Mouse (Mus musculus): ENCODE data around the gene 1110057P08Rik. TPM values are rescaled to one million over a fixed set of nuclear protein-coding genes. Genes with fewer than 3 reads are reported as not detected.
"Not testable (repeated sequence)": the region's sequence is repeated elsewhere in the genome, so short reads cannot be mapped to it uniquely, and the experiment has no call there.

1110057P08Rik gene
- not detected in 2 replicates for polyA plus RNA-seq (2014; fragmentation: Nextera tagmentation; extraction: Ambion mirVana)

DNA sequence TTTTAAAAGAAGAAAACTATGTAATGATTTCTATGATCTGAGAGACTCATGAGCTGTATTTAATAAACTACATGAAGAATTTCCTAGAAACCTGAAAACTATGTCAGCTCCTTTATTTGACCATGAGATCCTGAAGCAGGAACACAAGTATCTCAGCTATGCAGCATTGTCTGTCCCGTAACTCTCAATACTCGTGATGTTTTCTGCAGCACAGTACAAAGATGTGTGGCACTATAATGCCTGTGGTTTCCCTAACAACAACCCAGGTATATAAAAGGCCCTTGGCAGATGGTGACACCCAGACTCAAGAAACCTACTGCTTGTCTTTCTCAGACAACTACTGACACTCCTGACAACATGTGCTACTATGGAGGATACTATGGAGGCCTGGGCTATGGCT is at the start of gene 1110057P08Rik:
1110057P08Rik (plus strand) TSS at position 301 of the 400 bp plus-strand sequence.
- no peak within 1 kb of the TSS for H3K27ac ChIP-seq (replicated peaks; ENCODE audit: low read depth, low read length)
- no peaks in the 10 kb centered on the region for H3K9me3 ChIP-seq (ENCODE audit: control insufficient read depth, low read length)
- WGBS: 80% methylated on average over 2 of the region's 2 CpGs
- no peak within 1 kb of the TSS for H3K4me3 ChIP-seq (ENCODE audit: low read depth, low read length)
- H3K4me2 ChIP-seq (ENCODE audit: low read depth, low read length): no peak within 1 kb of the TSS
- H3K4me1 ChIP-seq (ENCODE audit: control insufficient read depth, insufficient read depth, low read length): no peaks in the 10 kb centered on the region
- DNase-seq (ENCODE audit: low spot score): no peak
- H3K36me3 ChIP-seq (ENCODE audit: control insufficient read depth, insufficient read depth, low read length): no peaks in the 10 kb centered on the region
- no peak for ATAC-seq (ENCODE audit: low read depth)
- H3K9ac ChIP-seq (ENCODE audit: low read depth, low read length): no peak within 1 kb of the TSS
- H3K27me3 ChIP-seq (replicated peaks; ENCODE audit: control insufficient read depth, insufficient read depth, low read length): no peaks in the 10 kb centered on the region

DNA sequence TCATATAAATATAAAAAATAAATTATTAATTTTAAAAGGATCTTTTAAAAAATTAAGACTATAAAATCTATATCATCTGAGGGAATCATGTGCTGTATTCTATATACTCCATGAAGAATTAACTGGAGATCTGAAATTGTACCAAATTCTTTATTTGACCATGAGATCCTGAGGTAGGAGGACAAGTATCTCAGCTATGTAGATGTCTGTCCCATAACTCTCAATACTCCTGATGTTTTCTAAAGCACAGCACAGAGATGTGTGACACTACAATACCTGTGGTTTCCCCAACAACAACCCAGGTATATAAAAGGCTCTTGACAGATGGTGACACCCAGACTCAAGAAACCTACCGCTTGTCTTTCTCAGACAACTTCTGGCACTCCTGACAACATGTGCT is 34.0 kb upstream of the 1110057P08Rik start, which contains the start of gene Gm6358:
Gm6358 (plus strand) TSS at position 301 of the 400 bp plus-strand sequence.
- WGBS: 95% methylated on average over 1 of the region's 1 CpGs
- Histone ChIP-seq H3K27ac (replicated peaks; ENCODE audit: low read depth, low read length) (no peak within 1 kb of the TSS), H3K9ac (ENCODE audit: low read depth, low read length) (no peak within 1 kb of the TSS), H3K36me3 (ENCODE audit: control insufficient read depth, insufficient read depth, low read length) (no peaks in the 10 kb centered on the region), H3K4me2 (ENCODE audit: low read depth, low read length) (no peak within 1 kb of the TSS), H3K4me3 (ENCODE audit: low read depth, low read length) (no peak within 1 kb of the TSS), H3K9me3 (ENCODE audit: control insufficient read depth, low read length) (no peaks in the 10 kb centered on the region), H3K4me1 (ENCODE audit: control insufficient read depth, insufficient read depth, low read length) (no peaks in the 10 kb centered on the region), H3K27me3 (replicated peaks; ENCODE audit: control insufficient read depth, insufficient read depth, low read length) (no peaks in the 10 kb centered on the region)
- DNase-seq (ENCODE audit: low spot score) (no peak), ATAC-seq (ENCODE audit: low read depth) (no peak)

DNA sequence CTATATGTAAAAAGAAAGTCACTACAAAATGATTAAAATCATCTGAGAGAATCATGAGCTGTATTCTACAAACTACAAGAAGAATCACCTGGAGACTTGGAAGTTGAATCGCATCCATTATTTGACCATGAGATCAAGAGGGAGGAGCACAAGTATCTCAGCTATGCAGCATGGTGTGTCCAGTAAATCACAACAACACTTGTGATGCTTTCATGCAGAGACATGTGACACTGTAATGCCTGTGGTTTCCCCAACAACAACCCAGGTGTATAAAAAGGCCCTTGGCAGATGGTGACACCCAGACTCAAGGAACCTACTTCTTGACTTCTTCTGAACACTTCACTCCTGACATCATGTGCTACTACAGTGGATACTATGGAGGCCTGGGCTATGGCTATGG is 23.7 kb upstream of the 1110057P08Rik start, which contains the start of gene Gm10061:
Gm10061 (plus strand) TSS at position 301 of the 400 bp plus-strand sequence.
- Histone ChIP-seq H3K36me3 (ENCODE audit: control insufficient read depth, insufficient read depth, low read length) (no peaks in the 10 kb centered on the region), H3K27me3 (replicated peaks; ENCODE audit: control insufficient read depth, insufficient read depth, low read length) (no peaks in the 10 kb centered on the region), H3K9me3 (ENCODE audit: control insufficient read depth, low read length) (no peaks in the 10 kb centered on the region), H3K4me2 (ENCODE audit: low read depth, low read length) (no peak within 1 kb of the TSS), H3K9ac (ENCODE audit: low read depth, low read length) (no peak within 1 kb of the TSS), H3K4me1 (ENCODE audit: control insufficient read depth, insufficient read depth, low read length) (no peaks in the 10 kb centered on the region), H3K27ac (replicated peaks; ENCODE audit: low read depth, low read length) (no peak within 1 kb of the TSS), H3K4me3 (ENCODE audit: low read depth, low read length) (no peak within 1 kb of the TSS)
- DNase-seq (ENCODE audit: low spot score) (no peak), ATAC-seq (ENCODE audit: low read depth) (no peak)
- 89% methylated on average over 1 of the region's 1 CpGs for WGBS

DNA sequence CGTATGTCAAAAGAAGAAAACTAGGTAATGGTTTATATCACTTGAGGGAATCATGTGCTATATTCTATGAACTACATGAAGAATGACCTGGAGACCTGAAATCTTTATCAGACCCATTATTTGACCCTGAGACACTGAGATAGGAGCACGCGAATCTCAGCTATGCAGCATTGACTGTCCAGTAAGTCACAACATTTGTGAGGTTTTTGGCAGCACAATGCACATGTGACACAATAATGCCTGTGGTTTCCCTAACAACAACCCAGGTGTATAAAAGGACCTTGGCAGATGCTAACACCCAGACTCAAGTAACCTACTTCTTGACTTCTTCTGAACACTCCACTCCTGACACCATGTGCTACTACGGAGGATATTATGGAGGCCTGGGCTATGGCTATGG is 16.9 kb upstream of the 1110057P08Rik start, which contains the start of gene Gm9789:
Gm9789 (plus strand) TSS at position 301 of the 400 bp plus-strand sequence.
- ATAC-seq (ENCODE audit: low read depth) (no peak), DNase-seq (ENCODE audit: low spot score) (no peak)
- H3K9me3 ChIP-seq (ENCODE audit: control insufficient read depth, low read length): no peaks in the 10 kb centered on the region
- H3K9ac ChIP-seq (ENCODE audit: low read depth, low read length): no peak within 1 kb of the TSS
- WGBS: 89% methylated on average over 4 of the region's 4 CpGs
- no peaks in the 10 kb centered on the region for H3K27me3 ChIP-seq (replicated peaks; ENCODE audit: control insufficient read depth, insufficient read depth, low read length)
- no peak within 1 kb of the TSS for H3K27ac ChIP-seq (replicated peaks; ENCODE audit: low read depth, low read length)
- no peaks in the 10 kb centered on the region for H3K36me3 ChIP-seq (ENCODE audit: control insufficient read depth, insufficient read depth, low read length)
- no peak within 1 kb of the TSS for H3K4me3 ChIP-seq (ENCODE audit: low read depth, low read length)
- H3K4me1 ChIP-seq (ENCODE audit: control insufficient read depth, insufficient read depth, low read length): no peaks in the 10 kb centered on the region
- H3K4me2 ChIP-seq (ENCODE audit: low read depth, low read length): no peak within 1 kb of the TSS

DNA sequence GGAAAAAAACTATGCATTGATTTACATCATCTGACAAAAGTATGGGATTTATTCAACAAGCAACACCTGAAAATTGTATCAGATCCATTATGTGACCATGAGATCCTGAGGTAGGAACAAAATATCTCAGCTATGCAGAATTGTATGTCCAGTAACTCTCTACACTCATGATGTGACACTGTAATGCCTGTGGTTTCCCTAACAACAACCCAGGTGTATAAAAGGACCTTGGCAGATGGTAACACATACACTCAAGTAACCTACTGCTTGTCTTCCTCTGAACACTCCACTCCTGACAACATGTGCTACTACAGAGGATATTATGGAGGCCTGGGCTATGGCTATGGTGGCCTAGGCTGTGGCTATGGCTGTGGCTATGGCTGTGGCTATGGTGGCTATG is 5.3 kb upstream of the 1110057P08Rik start, which contains the start of gene Gm7735:
Gm7735 (plus strand) TSS at position 301 of the 400 bp plus-strand sequence.
- DNase-seq (ENCODE audit: low spot score); H3K4me2 ChIP-seq (ENCODE audit: low read depth, low read length); H3K27me3 ChIP-seq (replicated peaks; ENCODE audit: control insufficient read depth, insufficient read depth, low read length); H3K27ac ChIP-seq (replicated peaks; ENCODE audit: low read depth, low read length); H3K9me3 ChIP-seq (ENCODE audit: control insufficient read depth, low read length); H3K9ac ChIP-seq (ENCODE audit: low read depth, low read length); H3K36me3 ChIP-seq (ENCODE audit: control insufficient read depth, insufficient read depth, low read length); ATAC-seq (ENCODE audit: low read depth); H3K4me3 ChIP-seq (ENCODE audit: low read depth, low read length); H3K4me1 ChIP-seq (ENCODE audit: control insufficient read depth, insufficient read depth, low read length): not testable (repeated sequence)

DNA sequence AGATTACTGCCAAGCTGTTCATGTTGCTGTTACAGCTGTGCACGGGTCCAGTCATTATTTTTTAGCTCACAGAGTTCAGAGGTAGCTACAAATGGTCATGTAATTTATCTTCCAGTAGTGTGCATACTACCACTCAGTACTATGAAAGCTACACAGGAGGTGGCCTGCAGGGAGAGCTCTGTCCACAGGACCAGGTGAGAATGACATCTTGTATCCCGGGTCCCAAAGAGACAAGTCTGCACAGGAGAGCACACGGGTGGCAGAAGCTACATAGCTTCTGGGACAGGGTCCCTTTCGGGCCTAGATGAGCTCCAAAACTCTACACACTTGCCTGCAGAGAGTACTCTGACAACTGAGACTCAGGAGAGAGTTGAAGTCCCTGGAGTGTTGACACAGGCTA is 14.1 kb downstream of the 1110057P08Rik start:
- Histone ChIP-seq H3K4me2 (ENCODE audit: low read depth, low read length) (no peak overlapping the region), H3K4me1 (ENCODE audit: control insufficient read depth, insufficient read depth, low read length) (no peaks in the 10 kb centered on the region), H3K9ac (ENCODE audit: low read depth, low read length) (no peak overlapping the region), H3K9me3 (ENCODE audit: control insufficient read depth, low read length) (no peaks in the 10 kb centered on the region), H3K36me3 (ENCODE audit: control insufficient read depth, insufficient read depth, low read length) (no peaks in the 10 kb centered on the region), H3K27ac (replicated peaks; ENCODE audit: low read depth, low read length) (no peak overlapping the region), H3K4me3 (ENCODE audit: low read depth, low read length) (no peak overlapping the region), H3K27me3 (replicated peaks; ENCODE audit: control insufficient read depth, insufficient read depth, low read length) (no peaks in the 10 kb centered on the region)
- 79% methylated on average over 4 of the region's 4 CpGs for WGBS
- ATAC-seq (ENCODE audit: low read depth) (no peak), DNase-seq (ENCODE audit: low spot score) (no peak)

DNA sequence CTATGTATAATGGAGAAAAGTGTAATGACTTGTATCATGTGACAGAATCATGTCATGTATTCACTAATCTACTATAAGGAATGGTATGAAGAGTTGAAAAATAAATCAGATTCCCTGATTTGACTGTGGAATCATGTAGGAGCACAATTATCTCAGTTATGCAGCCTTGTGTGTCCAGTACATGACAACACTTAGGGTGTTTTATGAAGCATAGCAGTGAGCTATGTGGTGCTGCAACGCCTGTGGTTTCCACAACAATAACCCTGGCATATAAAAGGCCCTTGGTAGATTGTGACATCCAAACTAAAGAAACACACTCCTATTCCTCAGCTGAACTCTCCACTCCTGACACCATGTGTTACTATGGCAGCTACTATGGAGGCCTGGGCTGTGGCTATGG is 31.0 kb downstream of the 1110057P08Rik start, which contains the start of gene Krtap20-2:
Krtap20-2 (plus strand) TSS at position 301 of the 400 bp plus-strand sequence.
- Histone ChIP-seq H3K4me3 (ENCODE audit: low read depth, low read length) (no peak within 1 kb of the TSS), H3K27me3 (replicated peaks; ENCODE audit: control insufficient read depth, insufficient read depth, low read length) (no peaks in the 10 kb centered on the region), H3K27ac (replicated peaks; ENCODE audit: low read depth, low read length) (no peak within 1 kb of the TSS), H3K9ac (ENCODE audit: low read depth, low read length) (no peak within 1 kb of the TSS), H3K4me2 (ENCODE audit: low read depth, low read length) (no peak within 1 kb of the TSS), H3K4me1 (ENCODE audit: control insufficient read depth, insufficient read depth, low read length) (no peaks in the 10 kb centered on the region), H3K36me3 (ENCODE audit: control insufficient read depth, insufficient read depth, low read length) (no peaks in the 10 kb centered on the region), H3K9me3 (ENCODE audit: control insufficient read depth, low read length) (no peaks in the 10 kb centered on the region)
- WGBS: 70% methylated on average over 1 of the region's 1 CpGs
- ATAC-seq (ENCODE audit: low read depth) (no peak), DNase-seq (ENCODE audit: low spot score) (no peak)

Other genes with a start within 250 kb of the 1110057P08Rik start
- not detected in 2 replicates for gene Krtap19-9b, start 242.5 kb upstream of the 1110057P08Rik start, polyA plus RNA-seq (2014; fragmentation: Nextera tagmentation; extraction: Ambion mirVana)
- gene Krtap16-3, start 211.9 kb upstream of the 1110057P08Rik start, polyA plus RNA-seq (2014; fragmentation: Nextera tagmentation; extraction: Ambion mirVana): not detected in 2 replicates
- gene Krtap22-2, start 164.0 kb upstream of the 1110057P08Rik start, polyA plus RNA-seq (2014; fragmentation: Nextera tagmentation; extraction: Ambion mirVana): not detected in 2 replicates
- gene Gm10229, start 159.5 kb upstream of the 1110057P08Rik start, polyA plus RNA-seq (2014; fragmentation: Nextera tagmentation; extraction: Ambion mirVana): 0.33 TPM in 1 of 2 replicates, not detected in the other
- not detected in 2 replicates for gene Krtap6-1, start 143.0 kb upstream of the 1110057P08Rik start, polyA plus RNA-seq (2014; fragmentation: Nextera tagmentation; extraction: Ambion mirVana)
- gene Gm10228, start 133.3 kb upstream of the 1110057P08Rik start, polyA plus RNA-seq (2014; fragmentation: Nextera tagmentation; extraction: Ambion mirVana): not detected in 2 replicates
- gene Krtap6-5, start 126.9 kb upstream of the 1110057P08Rik start, polyA plus RNA-seq (2014; fragmentation: Nextera tagmentation; extraction: Ambion mirVana): not detected in 2 replicates
- not detected in 2 replicates for gene 1110025L11Rik, start 110.7 kb upstream of the 1110057P08Rik start, polyA plus RNA-seq (2014; fragmentation: Nextera tagmentation; extraction: Ambion mirVana)
- not detected in 2 replicates for gene Krtap6-3, start 90.7 kb upstream of the 1110057P08Rik start, polyA plus RNA-seq (2014; fragmentation: Nextera tagmentation; extraction: Ambion mirVana)
- not detected in 2 replicates for gene Gm6358, start 33.9 kb upstream of the 1110057P08Rik start, polyA plus RNA-seq (2014; fragmentation: Nextera tagmentation; extraction: Ambion mirVana)
- gene Gm10061, start 23.6 kb upstream of the 1110057P08Rik start, polyA plus RNA-seq (2014; fragmentation: Nextera tagmentation; extraction: Ambion mirVana): not detected in 2 replicates
- gene Gm9789, start 16.8 kb upstream of the 1110057P08Rik start, polyA plus RNA-seq (2014; fragmentation: Nextera tagmentation; extraction: Ambion mirVana): not detected in 2 replicates
- gene Gm7735, start 5.2 kb upstream of the 1110057P08Rik start, polyA plus RNA-seq (2014; fragmentation: Nextera tagmentation; extraction: Ambion mirVana): not detected in 2 replicates
- gene Krtap20-2, start 31.1 kb downstream of the 1110057P08Rik start, polyA plus RNA-seq (2014; fragmentation: Nextera tagmentation; extraction: Ambion mirVana): not detected in 2 replicates
- not detected in 2 replicates for gene Krtap21-1, start 229.1 kb downstream of the 1110057P08Rik start, polyA plus RNA-seq (2014; fragmentation: Nextera tagmentation; extraction: Ambion mirVana)
- gene Krtap6-2, start 245.4 kb downstream of the 1110057P08Rik start, polyA plus RNA-seq (2014; fragmentation: Nextera tagmentation; extraction: Ambion mirVana): not detected in 2 replicates

Data from embryonic facial prominence, embryonic 14.5 days (tissue).